Mouse (Mus musculus) forebrain, embryonic 16.5 days (tissue): ENCODE results near the gene Gm37240. TPM values are rescaled to one million over a fixed set of nuclear protein-coding genes. Genes with fewer than 3 reads are reported as not detected.

Experiments
- ATAC-seq: fragments of 200-750 bp; cut with Nextera tagmentation; 2 replicates; pipeline ENCODE4 v1.8.0; 2017; ENCODE audit warnings: mild to moderate bottlenecking, moderate library complexity
- H3K27ac ChIP-seq: fragments of 300-500 bp; sonication (generic); 2 replicates; pipeline ENCODE4 v1.5.1; 2014; ENCODE audit warnings: low read length, control low read depth
- H3K27me3 ChIP-seq: fragments of 300-500 bp; sonication (generic); replicated peaks from 2 replicates; pipeline ENCODE4 v1.6.1; 2014; ENCODE audit warnings: low read length; ENCODE audit not compliant: control insufficient read depth, insufficient read depth
- H3K36me3 ChIP-seq: fragments of 300-500 bp; sonication (generic); 2 replicates; pipeline ENCODE4 v1.6.1; 2014; ENCODE audit not compliant: control insufficient read depth, insufficient read depth
- H3K4me1 ChIP-seq: fragments of 300-500 bp; sonication (generic); replicated peaks from 2 replicates; pipeline ENCODE4 v1.6.1; 2014; ENCODE audit warnings: low read length; ENCODE audit not compliant: control insufficient read depth, insufficient read depth
- H3K4me2 ChIP-seq: fragments of 300-500 bp; sonication (generic); 2 replicates; pipeline ENCODE4 v1.6.1; 2014; ENCODE audit warnings: mild to moderate bottlenecking, low read length, control low read depth
- H3K4me3 ChIP-seq: fragments of 300-500 bp; sonication (generic); replicated peaks from 2 replicates; pipeline ENCODE4 v1.5.1; 2014; ENCODE audit warnings: mild to moderate bottlenecking, low read length, control low read depth
- H3K9ac ChIP-seq: fragments of 300-500 bp; sonication (generic); replicated peaks from 2 replicates; pipeline ENCODE4 v1.6.1; 2014; ENCODE audit warnings: low read depth, low read length, control low read depth
- H3K9me3 ChIP-seq: fragments of 300-500 bp; sonication (generic); 2 replicates; pipeline ENCODE4 v1.6.1; 2016; ENCODE audit warnings: low read length; ENCODE audit not compliant: control insufficient read depth
- WGBS: fragments of 180-500 bp; shearing (Covaris S2); extraction: QIAGEN DNeasy Blood & Tissue Kit; methylation state at CpG from one replicate; pipeline ENCODE4 v1.1.7; 2014; 5-methylcytosine and 5-hydroxymethylcytosine counted together
- polyA plus RNA-seq: library from polyadenylated mRNA; unstranded; fragments of >200 nt; fragmentation: Nextera tagmentation; extraction: Ambion mirVana; gene quantifications from 2 replicates; pipeline ENCODE4 v1.2.1, GENCODE M21; 2015

The Gm37240 gene
- polyA plus RNA-seq, 1 experiment from 2014 or later: 1.6 TPM

- Histone ChIP-seq H3K27ac (no peak overlapping the region), H3K27me3 (no peaks in the 10 kb centered on the region), H3K9me3 (no peaks in the 10 kb centered on the region), H3K4me3 (no peak overlapping the region), H3K4me1 (peaks cover 12% of the 10 kb centered on the region), H3K9ac (no peak overlapping the region), H3K4me2 (no peak overlapping the region), H3K36me3 (no peaks in the 10 kb centered on the region)
- WGBS: 24% methylated on average over 7 of the region's 7 CpGs
- ATAC-seq: peak; percentile 29; the same call in 1 of the 2 replicates
Measured at GRCm38 (mm10) chr3:85337881-85338754, 549.2 kb downstream of the Gm37240 start.

DNA sequence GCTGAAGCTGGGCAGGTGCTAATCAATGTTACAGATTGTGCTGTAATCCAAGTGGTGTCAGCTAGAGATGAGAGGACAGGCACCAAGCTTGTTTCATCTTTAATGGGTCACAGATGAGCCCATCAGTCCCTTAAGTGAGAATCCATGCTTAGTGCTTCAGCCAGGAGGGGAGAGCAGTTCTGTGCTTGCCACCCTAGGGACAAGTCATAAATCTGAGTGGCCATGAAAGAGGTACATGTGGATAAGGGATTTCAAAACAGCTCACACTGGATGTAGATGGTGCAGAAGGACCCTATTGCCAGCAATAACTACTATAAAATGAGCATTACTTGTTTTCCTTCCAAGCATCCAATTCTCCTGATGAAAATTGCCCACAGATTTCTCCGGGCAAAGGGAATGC, 551.8 kb downstream of the Gm37240 start:
- Histone ChIP-seq H3K4me1 (peaks cover 12% of the 10 kb centered on the region), H3K27ac (no peak overlapping the region), H3K36me3 (no peaks in the 10 kb centered on the region), H3K9me3 (no peaks in the 10 kb centered on the region), H3K27me3 (no peaks in the 10 kb centered on the region), H3K9ac (no peak overlapping the region), H3K4me2 (no peak overlapping the region), H3K4me3 (no peak overlapping the region)
- WGBS: 86% methylated on average over 1 of the region's 1 CpGs
- no peak for ATAC-seq

GRCm38 (mm10) chr3:85332276-85332675, 555.0 kb downstream of the Gm37240 start:
- no peak overlapping the region for H3K9ac ChIP-seq
- no peak for ATAC-seq

DNA sequence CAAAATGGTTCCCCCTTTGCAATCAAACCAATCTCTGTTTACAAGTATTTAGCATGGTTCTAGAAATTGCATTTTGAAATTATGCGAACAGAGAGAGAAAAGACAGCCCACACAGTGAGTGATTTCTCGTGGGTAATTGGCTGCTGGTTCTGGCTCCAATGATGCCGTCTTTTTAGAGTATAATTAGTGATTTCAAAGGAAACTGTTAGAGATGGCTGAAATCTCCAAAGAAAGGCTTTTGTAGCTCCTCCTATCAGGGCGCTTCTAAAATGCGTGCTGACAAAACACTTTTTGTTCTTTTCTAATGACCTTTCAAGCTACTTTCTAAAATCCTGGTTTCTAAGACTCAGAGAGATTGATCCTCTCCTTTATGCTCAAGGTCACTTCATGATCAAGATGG, 569.1 kb downstream of the Gm37240 start:
- H3K9me3 ChIP-seq: no peaks in the 10 kb centered on the region
- no peak overlapping the region for H3K4me3 ChIP-seq
- no peak overlapping the region for H3K9ac ChIP-seq
- ATAC-seq: peak; percentile 50
- no peak overlapping the region for H3K4me2 ChIP-seq
- H3K36me3 ChIP-seq: no peaks in the 10 kb centered on the region
- no peaks in the 10 kb centered on the region for H3K27me3 ChIP-seq
- 0 out of 2 replicates have a peak, but pooled peaks cover 3% of the 10 kb centered on the region for H3K4me1 ChIP-seq
- no peak overlapping the region for H3K27ac ChIP-seq
- WGBS: 9% methylated on average over 5 of the region's 5 CpGs

More at GRCm38 (mm10) chr3:85332276-85332675, 555.0 kb downstream of the Gm37240 start:
- no peaks in the 10 kb centered on the region for H3K4me1 ChIP-seq
- no peaks in the 10 kb centered on the region for H3K9me3 ChIP-seq
- no peak overlapping the region for H3K27ac ChIP-seq
- H3K36me3 ChIP-seq: no peaks in the 10 kb centered on the region
- H3K4me2 ChIP-seq: no peak overlapping the region
- no peaks in the 10 kb centered on the region for H3K27me3 ChIP-seq
- no peak overlapping the region for H3K4me3 ChIP-seq
- WGBS: 93% methylated on average over 4 of the region's 4 CpGs

- Histone ChIP-seq H3K9ac (no peak overlapping the region), H3K9me3 (no peaks in the 10 kb centered on the region), H3K4me2 (no peak overlapping the region), H3K4me1 (0 out of 2 replicates have a peak, but pooled peaks cover 3% of the 10 kb centered on the region), H3K27me3 (no peaks in the 10 kb centered on the region), H3K4me3 (no peak overlapping the region), H3K27ac (no peak overlapping the region), H3K36me3 (no peaks in the 10 kb centered on the region)
- no peak for ATAC-seq
- 100% methylated on average over 4 of the region's 4 CpGs for WGBS
Measured at GRCm38 (mm10) chr3:85317306-85317705, 570.0 kb downstream of the Gm37240 start.

DNA sequence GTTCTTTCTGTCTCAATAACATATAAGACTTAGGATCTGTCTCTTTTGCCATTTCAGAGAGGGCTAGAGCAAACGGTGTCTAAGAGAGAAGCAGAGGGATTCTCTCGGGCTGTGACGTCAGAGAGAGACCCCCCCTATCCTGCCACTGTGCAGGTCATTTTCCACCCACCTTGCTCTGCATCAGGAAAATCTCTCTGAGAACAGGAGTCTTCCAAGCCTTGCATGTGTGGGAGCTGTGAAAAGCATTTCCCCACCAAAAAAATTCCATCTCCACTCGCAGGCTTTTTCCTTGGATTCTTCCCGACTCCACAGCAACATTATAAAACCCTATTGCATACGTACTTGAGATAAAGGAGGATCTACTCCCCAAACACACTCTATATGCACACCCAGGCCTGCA, 572.4 kb downstream of the Gm37240 start:
- H3K9me3 ChIP-seq: no peaks in the 10 kb centered on the region
- no peak overlapping the region for H3K4me2 ChIP-seq
- H3K9ac ChIP-seq: no peak overlapping the region
- WGBS: 77% methylated on average over 6 of the region's 6 CpGs
- no peaks in the 10 kb centered on the region for H3K27me3 ChIP-seq
- H3K36me3 ChIP-seq: no peaks in the 10 kb centered on the region
- ATAC-seq: no peak
- no peak overlapping the region for H3K4me3 ChIP-seq
- 0 out of 2 replicates have a peak, but pooled peaks cover 3% of the 10 kb centered on the region for H3K4me1 ChIP-seq
- no peak overlapping the region for H3K27ac ChIP-seq

DNA sequence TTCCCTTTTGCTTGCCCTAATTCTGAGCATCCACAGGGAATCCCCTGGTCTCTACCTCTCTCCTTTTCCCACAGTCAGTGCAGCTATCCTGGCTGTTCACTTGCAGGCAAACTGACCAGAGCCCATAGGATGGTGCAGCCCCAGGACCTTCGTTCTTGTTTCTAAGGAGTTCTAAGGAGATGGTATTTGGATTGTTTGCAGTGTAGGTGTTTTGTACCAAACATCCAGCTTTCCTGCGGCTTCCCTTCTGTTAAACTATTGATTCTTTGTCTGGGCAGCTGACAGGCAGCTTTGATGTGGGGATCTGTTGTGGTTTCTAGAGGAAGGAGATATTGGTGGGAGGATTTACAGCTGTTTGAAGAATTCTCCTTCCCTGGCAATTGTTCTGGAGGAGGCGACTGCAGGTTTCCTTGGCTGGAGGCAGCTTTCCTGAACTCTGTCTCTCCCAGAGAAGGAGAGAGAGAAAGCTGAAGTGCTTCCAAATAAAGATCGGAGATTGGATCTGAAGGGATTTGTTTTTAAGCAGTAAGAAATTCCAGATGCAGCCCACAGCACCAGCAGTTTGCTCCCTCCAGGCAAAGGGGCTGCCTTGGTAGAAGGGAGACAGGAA, 573.6 kb downstream of the Gm37240 start:
- Histone ChIP-seq H3K4me2 (no peak overlapping the region), H3K9ac (no peak overlapping the region), H3K9me3 (no peaks in the 10 kb centered on the region), H3K27ac (no peak overlapping the region), H3K4me1 (0 out of 2 replicates have a peak, but pooled peaks cover 5% of the 10 kb centered on the region), H3K27me3 (no peaks in the 10 kb centered on the region), H3K4me3 (no peak overlapping the region), H3K36me3 (no peaks in the 10 kb centered on the region)
- WGBS: 27% methylated on average over 4 of the region's 4 CpGs
- no peak for ATAC-seq

DNA sequence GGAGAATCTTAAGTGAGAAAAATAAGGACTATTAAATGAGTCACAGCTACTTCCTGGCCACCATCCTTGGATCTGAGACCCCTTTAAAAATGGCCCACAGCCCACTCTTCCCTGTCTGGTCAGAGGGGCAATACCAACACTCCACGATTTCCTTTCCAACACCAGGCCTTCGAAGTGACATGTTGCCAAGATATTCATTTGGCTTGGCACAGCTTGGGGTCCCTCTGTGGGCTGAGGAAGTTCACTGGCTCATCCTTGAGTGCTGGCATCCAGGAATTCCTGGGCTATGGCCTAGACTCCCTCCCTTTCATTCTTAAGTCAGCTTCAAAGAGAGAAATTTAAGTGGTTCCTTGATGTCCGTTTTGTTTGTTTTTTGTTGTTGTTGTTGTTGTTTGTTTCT, 576.1 kb downstream of the Gm37240 start:
- WGBS: 86% methylated on average over 3 of the region's 3 CpGs
- Histone ChIP-seq H3K36me3 (no peaks in the 10 kb centered on the region), H3K27me3 (no peaks in the 10 kb centered on the region), H3K9ac (no peak overlapping the region), H3K4me1 (0 out of 2 replicates have a peak, but pooled peaks cover 4% of the 10 kb centered on the region), H3K9me3 (no peaks in the 10 kb centered on the region), H3K27ac (no peak overlapping the region), H3K4me2 (no peak overlapping the region), H3K4me3 (no peak overlapping the region)
- ATAC-seq: no peak

GRCm38 (mm10) chr3:85310401-85310989, 576.8 kb downstream of the Gm37240 start:
- 84% methylated on average over 8 of the region's 8 CpGs for WGBS

More at GRCm38 (mm10) chr3:85310401-85310989, 576.8 kb downstream of the Gm37240 start:
- Histone ChIP-seq H3K9ac (no peak overlapping the region), H3K4me1 (0 out of 2 replicates have a peak, but pooled peaks cover 4% of the 10 kb centered on the region), H3K9me3 (no peaks in the 10 kb centered on the region), H3K4me3 (no peak overlapping the region), H3K27ac (no peak overlapping the region), H3K36me3 (no peaks in the 10 kb centered on the region), H3K4me2 (no peak overlapping the region), H3K27me3 (no peaks in the 10 kb centered on the region)
- ATAC-seq: no peak
